Mouse (Mus musculus): ENCODE measurements around the gene Gtf3c1.

DNA sequence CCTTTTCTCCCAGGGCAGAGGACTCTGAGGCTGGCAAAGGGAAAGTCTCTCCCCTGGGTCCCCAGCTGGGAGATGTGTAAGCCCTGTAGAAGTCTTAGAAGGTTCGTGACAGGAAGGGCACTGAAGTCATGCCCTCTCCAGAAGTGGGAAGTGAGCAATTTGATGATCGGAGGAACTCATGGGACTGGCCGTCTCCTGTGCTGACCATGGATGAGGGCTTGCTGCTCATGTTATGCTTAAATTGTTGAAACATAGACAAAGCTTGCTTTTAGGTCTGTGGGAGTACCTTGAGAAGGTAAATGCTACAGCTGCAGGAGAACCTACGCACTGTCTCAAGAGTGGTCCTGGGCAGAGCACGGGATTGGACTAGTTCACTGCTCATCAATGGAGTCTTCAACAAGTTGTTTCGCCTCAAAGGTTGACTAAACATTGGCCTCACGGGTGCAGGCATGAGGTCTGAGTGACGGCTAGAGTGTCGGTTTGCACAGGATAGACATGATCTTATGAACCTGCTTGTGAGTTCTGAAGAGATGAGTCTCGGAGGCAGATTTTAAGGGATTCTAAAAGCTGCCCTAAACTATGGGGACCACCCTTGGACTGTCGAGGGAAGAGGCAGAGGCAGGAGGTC, 105.6 kb downstream of the Gtf3c1 start:
- no peak for TF ChIP-seq CTCF (IDR thresholded peaks at IDR 0.05; ENCODE audit: low read depth)
- no peak for TF ChIP-seq EP300 (IDR thresholded peaks at IDR 0.05; ENCODE audit: low read depth)

All from heart, postnatal 0 days (tissue).